Mouse (Mus musculus) myocyte (in vitro differentiated cells): Measurements from ENCODE around the gene Ubtf.

Experiments
- CEBPB ChIP-seq: IDR thresholded peaks from 2 replicates; pipeline ENCODE4 v1.6.1; 2011; ENCODE audit warnings: mild to moderate bottlenecking, moderate library complexity; ENCODE audit not compliant: poor library complexity, insufficient read depth, severe bottlenecking
- E2F4 ChIP-seq: IDR thresholded peaks from one replicate; pipeline ENCODE4 v1.6.1; 2011; ENCODE audit warnings: mild to moderate bottlenecking, control low read depth, moderate library complexity; ENCODE audit not compliant: insufficient read depth
- MAX ChIP-seq: IDR thresholded peaks from one replicate; pipeline ENCODE4 v1.6.1; 2011; ENCODE audit warnings: low read depth, mild to moderate bottlenecking, control low read depth
- MYOD1 ChIP-seq, 3 experiments: IDR thresholded peaks; one replicate each; pipeline ENCODE4 v1.6.1; 2011; ENCODE audit warnings: control low read depth in 2 of 3, low read depth in 2 of 3, mild to moderate bottlenecking in 2 of 3, moderate library complexity in 1 of 3; ENCODE audit not compliant: insufficient read length in 2 of 3, control insufficient read depth in 1 of 3
- POLR2A ChIP-seq: IDR thresholded peaks from one replicate; pipeline ENCODE4 v1.6.1; 2011; ENCODE audit warnings: low read depth, mild to moderate bottlenecking, control low read depth, moderate library complexity; ENCODE audit not compliant: insufficient read length
- POLR2AphosphoS2 ChIP-seq: IDR thresholded peaks from one replicate; pipeline ENCODE4 v1.6.1; 2011; ENCODE audit warnings: low read depth, control low read depth; ENCODE audit not compliant: insufficient read length
- REST ChIP-seq: IDR thresholded peaks from one replicate; pipeline ENCODE4 v1.6.1; 2011; ENCODE audit warnings: mild to moderate bottlenecking, control low read depth, moderate library complexity; ENCODE audit not compliant: insufficient read depth, insufficient read length
- SRF ChIP-seq: IDR thresholded peaks from one replicate; pipeline ENCODE4 v1.6.1; 2011; ENCODE audit warnings: low read depth; ENCODE audit not compliant: control insufficient read depth, insufficient read length
- USF1 ChIP-seq: IDR thresholded peaks from one replicate; pipeline ENCODE4 v1.6.1; 2011; ENCODE audit warnings: low read depth, mild to moderate bottlenecking, control low read depth, moderate library complexity

DNA sequence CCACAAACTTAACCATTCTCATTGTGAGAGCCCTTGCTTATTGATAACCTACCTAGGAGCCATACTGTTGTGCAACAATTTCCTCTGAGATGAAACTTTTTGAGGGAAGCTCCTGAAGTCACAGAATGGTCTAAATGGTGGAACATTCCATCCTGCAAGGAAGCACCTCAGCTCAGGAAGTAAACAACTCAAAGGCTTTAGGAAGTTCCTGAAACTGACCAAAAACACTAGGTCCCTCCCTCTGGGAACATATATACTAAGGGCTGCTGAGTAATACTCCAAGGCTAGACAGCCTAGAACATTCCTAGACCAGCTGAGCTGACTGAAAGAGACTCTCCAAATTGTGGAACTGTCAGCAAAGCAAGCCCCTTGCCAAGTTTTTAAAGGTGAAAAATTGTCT is 13.5 kb upstream of the Ubtf start:
- TF ChIP-seq POLR2A (no peak), CEBPB (no peak), E2F4 (no peak), POLR2AphosphoS2 (no peak), MAX (no peak), SRF (no peak), USF1 (no peak), REST (no peak), MYOD1 (IDR thresholded peaks at IDR 0.05; ENCODE audit: control insufficient read depth in 1 of 3, insufficient read length in 2 of 3, low read depth in 2 of 3) (no peak)
